Mouse (Mus musculus): ENCODE measurements at regions not wholly inside any gene's neighbourhood (a gene's known extent, or its start where the extent isn't known, plus 50 kb on each side); places are given as distances from the start of the nearest gene placed in this dataset.

- no peak for DNase-seq
These were observed 590.0 kb downstream of the Iqcm start for GRCm38 (mm10) chr8:76038526-76038925.

- no peak for DNase-seq
These were observed 603.5 kb downstream of the Iqcm start for GRCm38 (mm10) chr8:76052003-76052402.

- peak in 1 of 2 experiments; percentile 25 for DNase-seq
These were observed 619.2 kb downstream of the Iqcm start for GRCm38 (mm10) chr8:76067721-76068120.

GRCm38 (mm10) chr8:76072671-76073351, 624.3 kb downstream of the Iqcm start:
- DNase-seq: no peak

- no peak for DNase-seq
These were observed 672.2 kb downstream of the Iqcm start for GRCm38 (mm10) chr8:76120587-76121145.

GRCm38 (mm10) chr8:76127486-76127885, 679.0 kb downstream of the Iqcm start:
- no peak for DNase-seq

GRCm38 (mm10) chr8:76137219-76137618, 688.7 kb downstream of the Iqcm start:
- DNase-seq: no peak

GRCm38 (mm10) chr8:76148681-76149080, 700.2 kb downstream of the Iqcm start:
- no peak for DNase-seq

- DNase-seq: no peak
These were observed 716.7 kb upstream of the Nr3c2 start for GRCm38 (mm10) chr8:76182520-76182919.

GRCm38 (mm10) chr8:76183836-76184235, 715.4 kb upstream of the Nr3c2 start:
- DNase-seq: no peak

- DNase-seq: no peak
These were observed 711.9 kb upstream of the Nr3c2 start for GRCm38 (mm10) chr8:76187293-76187692.

- no peak for DNase-seq
These were observed 687.4 kb upstream of the Nr3c2 start for GRCm38 (mm10) chr8:76211891-76212290.

- no peak for DNase-seq
These were observed 681.2 kb upstream of the Nr3c2 start for GRCm38 (mm10) chr8:76217819-76218580.

GRCm38 (mm10) chr8:76230847-76231246, 668.4 kb upstream of the Nr3c2 start:
- DNase-seq: no peak

- no peak for DNase-seq
These were observed 650.0 kb upstream of the Nr3c2 start for GRCm38 (mm10) chr8:76249194-76249593.

- no peak for DNase-seq
These were observed 646.9 kb upstream of the Nr3c2 start for GRCm38 (mm10) chr8:76252161-76253010.
